Mouse (Mus musculus) MEL (cell line): ENCODE results near the gene Slc25a22. TPM values are rescaled to one million over a fixed set of nuclear protein-coding genes. Genes with fewer than 3 reads are reported as not detected.
A peak's percentile ranks its signal among the peaks of the same experiment; 100 is the strongest.

Experiments used
- DNase-seq: peaks from one replicate; pipeline ENCODE4 v3.0.0; 2011; ENCODE audit warnings: low read depth, low spot score
- H3K27ac ChIP-seq: 2 replicates; pipeline ENCODE4 v1.5.1; 2012; ENCODE audit warnings: low read depth, mild to moderate bottlenecking, control low read depth, low read length, moderate library complexity; ENCODE audit not compliant: control insufficient read depth
- H3K27me3 ChIP-seq, 2 experiments: fragments of 150-350 bp in 1 of 2; sonication (generic) in 1 of 2; 2 replicates each; pipeline ENCODE4 v1.6.1; 2012; ENCODE audit warnings: low read length in 2 of 2, mild to moderate bottlenecking in 2 of 2, improper control_type of control experiment in 1 of 2, moderate library complexity in 1 of 2; ENCODE audit not compliant: insufficient read depth in 2 of 2, control insufficient read depth in 1 of 2
- H3K36me3 ChIP-seq, 2 experiments: 2 replicates each; pipeline ENCODE4 v1.6.1; 2012 to 2014; ENCODE audit warnings: low read length in 2 of 2, improper control_type of control experiment in 1 of 2, inconsistent platforms in 1 of 2, mild to moderate bottlenecking in 1 of 2; ENCODE audit not compliant: insufficient read depth in 2 of 2, control insufficient read depth in 1 of 2
- H3K4me1 ChIP-seq, 2 experiments: fragments of 150-350 bp in 1 of 2; sonication (generic) in 1 of 2; 2 replicates each; pipeline ENCODE4 v1.6.1; 2012; ENCODE audit warnings: low read length in 2 of 2, improper control_type of control experiment in 1 of 2, mild to moderate bottlenecking in 1 of 2; ENCODE audit not compliant: insufficient read depth in 2 of 2, control insufficient read depth in 1 of 2
- H3K4me3 ChIP-seq, 2 experiments: fragments of 150-350 bp in 1 of 2; sonication (generic) in 1 of 2; 2 replicates each; pipeline ENCODE4 v1.5.1; 2012; ENCODE audit warnings: low read depth in 2 of 2, low read length in 2 of 2, mild to moderate bottlenecking in 2 of 2, moderate library complexity in 2 of 2, control low read depth in 1 of 2, improper control_type of control experiment in 1 of 2; ENCODE audit not compliant: control insufficient read depth in 1 of 2, insufficient read depth in 1 of 2
- H3K79me2 ChIP-seq: 2 replicates; pipeline ENCODE4 v1.6.1; 2012; ENCODE audit warnings: mild to moderate bottlenecking, low read length, moderate library complexity; ENCODE audit not compliant: control insufficient read depth, poor library complexity, insufficient read depth
- H3K9ac ChIP-seq: 2 replicates; pipeline ENCODE4 v1.6.1; 2012; ENCODE audit warnings: low read depth, mild to moderate bottlenecking, control low read depth, low read length, moderate library complexity; ENCODE audit not compliant: control insufficient read depth, poor library complexity, severe bottlenecking
- H3K9me3 ChIP-seq: fragments of 150-350 bp; sonication (generic); replicated peaks from 2 replicates; pipeline ENCODE4 v1.6.1; 2012; ENCODE audit warnings: mild to moderate bottlenecking, low read length, improper control_type of control experiment, moderate library complexity; ENCODE audit not compliant: insufficient read depth
- CHD1 ChIP-seq: IDR thresholded peaks from 2 replicates; pipeline ENCODE4 v1.6.1; 2012; ENCODE audit warnings: low read depth, mild to moderate bottlenecking, inconsistent platforms, low read length, improper control_type of control experiment
- ELF1 ChIP-seq: IDR thresholded peaks from 2 replicates; pipeline ENCODE4 v1.6.1; 2014; ENCODE audit warnings: low read depth, mild to moderate bottlenecking, inconsistent platforms, low read length, improper control_type of control experiment, moderate library complexity
- EP300 ChIP-seq, 2 experiments: IDR thresholded peaks; 2 replicates each; pipeline ENCODE4 v1.6.1; 2011; ENCODE audit warnings: improper control_type of control experiment in 2 of 2, low read length in 2 of 2, low read depth in 1 of 2, mild to moderate bottlenecking in 1 of 2
- GATA1 ChIP-seq: IDR thresholded peaks from 2 replicates; pipeline ENCODE4 v1.6.1; 2011; ENCODE audit warnings: low read depth, low read length, improper control_type of control experiment
- JUND ChIP-seq: IDR thresholded peaks from 2 replicates; pipeline ENCODE4 v1.6.1; 2011; ENCODE audit warnings: low read depth, mild to moderate bottlenecking, improper control_type of control experiment, low read length
- MAZ ChIP-seq: IDR thresholded peaks from 2 replicates; pipeline ENCODE4 v1.6.1; 2012; ENCODE audit warnings: low read depth, mild to moderate bottlenecking, inconsistent platforms, low read length, improper control_type of control experiment
- MXI1 ChIP-seq: IDR thresholded peaks from 2 replicates; pipeline ENCODE4 v1.6.1; 2011; ENCODE audit warnings: mild to moderate bottlenecking, low read depth, low read length, improper control_type of control experiment
- NELFE ChIP-seq: IDR thresholded peaks from 2 replicates; pipeline ENCODE4 v1.6.1; 2011; ENCODE audit warnings: low read depth, low read length, improper control_type of control experiment
- POLR2A ChIP-seq, 2 experiments: IDR thresholded peaks; 2 replicates each; pipeline ENCODE4 v1.6.1; 2011 to 2012; ENCODE audit warnings: low read length in 2 of 2, mild to moderate bottlenecking in 2 of 2, control low read depth in 1 of 2, improper control_type of control experiment in 1 of 2, low read depth in 1 of 2, moderate library complexity in 1 of 2; ENCODE audit not compliant: control insufficient read depth in 1 of 2, insufficient read depth in 1 of 2, poor library complexity in 1 of 2
- POLR2AphosphoS2 ChIP-seq: IDR thresholded peaks from 2 replicates; pipeline ENCODE4 v1.6.1; 2011; ENCODE audit warnings: low read length, improper control_type of control experiment
- SIN3A ChIP-seq: IDR thresholded peaks from 2 replicates; pipeline ENCODE4 v1.6.1; 2012; ENCODE audit warnings: low read length, improper control_type of control experiment, inconsistent platforms
- TAL1 ChIP-seq: IDR thresholded peaks from 2 replicates; pipeline ENCODE4 v1.6.1; 2012; ENCODE audit warnings: mild to moderate bottlenecking, inconsistent platforms, low read length, moderate library complexity, mixed read lengths
- ZC3H11A ChIP-seq: IDR thresholded peaks from 2 replicates; pipeline ENCODE4 v1.6.1; 2012; ENCODE audit warnings: low read depth, mild to moderate bottlenecking, inconsistent platforms, low read length, improper control_type of control experiment
- ZKSCAN1 ChIP-seq: IDR thresholded peaks from 2 replicates; pipeline ENCODE4 v1.6.1; 2012; ENCODE audit warnings: low read depth, mild to moderate bottlenecking, inconsistent platforms, low read length, improper control_type of control experiment, moderate library complexity
- ZMIZ1 ChIP-seq: IDR thresholded peaks from 2 replicates; pipeline ENCODE4 v1.6.1; 2012; ENCODE audit warnings: low read depth, mild to moderate bottlenecking, inconsistent platforms, low read length, improper control_type of control experiment, moderate library complexity
- polyA plus RNA-seq, 2 experiments: library from polyadenylated mRNA; stranded (reverse) in 1 of 2; unstranded in 1 of 2; fragments of >175 nt in 1 of 2; fragments of >200 nt in 1 of 2; gene quantifications; 2 replicates each; pipeline versions ENCODE4 v1.2.1 to v1.2.4; 2012; ENCODE audit warnings: low replicate concordance in 2 of 2, low read depth in 1 of 2; ENCODE audit not compliant: insufficient read length in 2 of 2, insufficient read depth in 1 of 2, missing spikeins in 1 of 2
- total RNA-seq: library from RNA; depleted of rRNA; stranded (reverse); fragments of 300-350 nt; gene quantifications from 2 replicates; pipeline ENCODE4 v1.2.3, GENCODE M21; 2012

The Slc25a22 gene
- total and polyA plus RNA-seq, 3 experiments = 23.8 to 46.0 TPM; not detected in 1

- Histone ChIP-seq H3K9ac (peak overlapping the region; percentile 98), H3K79me2 (peaks cover 57% of the 10 kb centered on the region), H3K4me3 (peak overlapping the region; percentile 95), H3K27ac (no peak overlapping the region), H3K4me1 (peaks cover 3 to 25% of the 10 kb centered on the region in 2 experiments; a peak in 3 of 4 replicates), H3K9me3 (no peaks in the 10 kb centered on the region), H3K36me3 (peaks cover 0 to 21% of the 10 kb centered on the region in 2 experiments; a peak in 2 of 4 replicates), H3K27me3 (no peaks in the 10 kb centered on the region)
- DNase-seq = peak; percentile 49
- TF ChIP-seq MAZ (no peak), JUND (no peak), ZKSCAN1 (no peak), ZC3H11A (no peak), GATA1 (no peak), POLR2A (IDR thresholded peaks at IDR 0.05; ENCODE audit: control insufficient read depth in 1 of 2, insufficient read depth in 1 of 2, low read depth in 1 of 2, low read length in 2 of 2, poor library complexity in 1 of 2) (no peak), POLR2AphosphoS2 (no peak), NELFE (no peak)
These were observed 36.5 kb upstream of the Slc25a22 start for GRCm38 (mm10) chr7:141474160-141474559.

GRCm38 (mm10) chr7:141472763-141473162 is 35.1 kb upstream of the Slc25a22 start:
- no peak overlapping the region for H3K9ac ChIP-seq
- H3K27ac ChIP-seq = no peak overlapping the region
- H3K9me3 ChIP-seq = no peaks in the 10 kb centered on the region
- H3K27me3 ChIP-seq = no peaks in the 10 kb centered on the region
- no peak overlapping the region for H3K4me3 ChIP-seq
- no peak for DNase-seq
- H3K4me1 ChIP-seq = peaks cover 3 to 31% of the 10 kb centered on the region in 2 experiments; a peak in 3 of 4 replicates
- peaks cover 56% of the 10 kb centered on the region for H3K79me2 ChIP-seq
- H3K36me3 ChIP-seq = peaks cover 0 to 22% of the 10 kb centered on the region in 2 experiments; a peak in 2 of 4 replicates
- TF ChIP-seq POLR2AphosphoS2 (peak; percentile 17; the same call in 1 of the 2 replicates), TAL1 (no peak), POLR2A (IDR thresholded peaks at IDR 0.05; ENCODE audit: control insufficient read depth in 1 of 2, insufficient read depth in 1 of 2, low read depth in 1 of 2, low read length in 2 of 2, poor library complexity in 1 of 2) (peak in 1 of 2 experiments; percentile 19; a peak in 1 of 4 replicates), MXI1 (no peak), ZMIZ1 (peak; percentile 42; the same call in 1 of the 2 replicates)

- H3K9me3 ChIP-seq = no peaks in the 10 kb centered on the region
- no peak overlapping the region for H3K4me3 ChIP-seq
- no peak overlapping the region for H3K27ac ChIP-seq
- peaks cover 3 to 25% of the 10 kb centered on the region in 2 experiments; a peak in 3 of 4 replicates for H3K4me1 ChIP-seq
- DNase-seq = no peak
- no peak overlapping the region for H3K9ac ChIP-seq
- H3K36me3 ChIP-seq = peaks cover 0 to 18% of the 10 kb centered on the region in 2 experiments; a peak in 2 of 4 replicates
- no peaks in the 10 kb centered on the region for H3K27me3 ChIP-seq
- TF ChIP-seq POLR2A (IDR thresholded peaks at IDR 0.05; ENCODE audit: control insufficient read depth in 1 of 2, insufficient read depth in 1 of 2, low read depth in 1 of 2, low read length in 2 of 2, poor library complexity in 1 of 2) = peak in 1 of 2 experiments; percentile 11; a peak in 1 of 4 replicates
- no peak for TF ChIP-seq EP300 (IDR thresholded peaks at IDR 0.05; ENCODE audit: low read depth in 1 of 2, low read length in 2 of 2)
- no peak for TF ChIP-seq SIN3A
- no peak for TF ChIP-seq CHD1
- no peak for TF ChIP-seq ELF1
- TF ChIP-seq ZC3H11A = no peak
- H3K79me2 ChIP-seq = peaks cover 52% of the 10 kb centered on the region
These were observed 34.5 kb upstream of the Slc25a22 start for GRCm38 (mm10) chr7:141472226-141472625.
